Mouse (Mus musculus) intestine, postnatal 0 days (tissue): Measurements from ENCODE around the gene Hoxa11. TPM values are rescaled to one million over a fixed set of nuclear protein-coding genes. Genes with fewer than 3 reads are reported as not detected.

Experiments used
- ATAC-seq: fragments of 200-750 bp; cut with Nextera tagmentation; 2 replicates; pipeline ENCODE4 v1.8.0; 2017; ENCODE audit warnings: mild to moderate bottlenecking, moderate TSS enrichment, moderate library complexity
- H3K27ac ChIP-seq: fragments of 300-500 bp; sonication (generic); 2 replicates; pipeline ENCODE4 v1.5.1; 2014; ENCODE audit warnings: mild to moderate bottlenecking, low read depth, low read length, moderate library complexity
- H3K27me3 ChIP-seq: fragments of 300-500 bp; sonication (generic); replicated peaks from 2 replicates; pipeline ENCODE4 v1.6.1; 2014; ENCODE audit warnings: low read length, mixed read lengths; ENCODE audit not compliant: control insufficient read depth, insufficient read depth
- H3K36me3 ChIP-seq: fragments of 300-500 bp; sonication (generic); 2 replicates; pipeline ENCODE4 v1.6.1; 2014; ENCODE audit warnings: mild to moderate bottlenecking, moderate library complexity; ENCODE audit not compliant: control insufficient read depth, insufficient read depth
- H3K4me1 ChIP-seq: fragments of 300-500 bp; sonication (generic); replicated peaks from 2 replicates; pipeline ENCODE4 v1.6.1; 2014; ENCODE audit warnings: antibody characterized with exemption, low read length, mixed read lengths; ENCODE audit not compliant: control insufficient read depth, insufficient read depth
- H3K4me2 ChIP-seq: fragments of 300-500 bp; sonication (generic); replicated peaks from 2 replicates; pipeline ENCODE4 v1.6.1; 2014; ENCODE audit warnings: low read depth, mild to moderate bottlenecking, moderate library complexity
- H3K4me3 ChIP-seq: fragments of 300-500 bp; sonication (generic); 2 replicates; pipeline ENCODE4 v1.5.1; 2014; ENCODE audit warnings: low read depth, low read length
- H3K9ac ChIP-seq: fragments of 300-500 bp; sonication (generic); 2 replicates; pipeline ENCODE4 v1.6.1; 2014; ENCODE audit warnings: mild to moderate bottlenecking, low read depth, low read length
- H3K9me3 ChIP-seq: fragments of 300-500 bp; sonication (generic); 2 replicates; pipeline ENCODE4 v1.6.1; 2016; ENCODE audit warnings: mixed run types; ENCODE audit not compliant: control insufficient read depth
- CTCF ChIP-seq: sonication (generic); IDR thresholded peaks from 2 replicates; pipeline ENCODE4 v1.5.1; 2016; ENCODE audit warnings: low read depth, mild to moderate bottlenecking, control low read depth, antibody characterized with exemption, moderate library complexity
- WGBS: fragments of 180-500 bp; shearing (Covaris S2); extraction: QIAGEN DNeasy Blood & Tissue Kit; methylation state at CpG from one replicate; pipeline ENCODE4 v1.1.7; 2014; 5-methylcytosine and 5-hydroxymethylcytosine counted together
- polyA plus RNA-seq: library from polyadenylated mRNA; unstranded; fragments of >200 nt; fragmentation: Nextera tagmentation; extraction: Ambion mirVana; gene quantifications from 2 replicates; pipeline ENCODE4 v1.2.1, GENCODE M21; 2015

The Hoxa11 gene
- polyA plus RNA-seq, 1 experiment from 2014 or later = 1.1 TPM

DNA sequence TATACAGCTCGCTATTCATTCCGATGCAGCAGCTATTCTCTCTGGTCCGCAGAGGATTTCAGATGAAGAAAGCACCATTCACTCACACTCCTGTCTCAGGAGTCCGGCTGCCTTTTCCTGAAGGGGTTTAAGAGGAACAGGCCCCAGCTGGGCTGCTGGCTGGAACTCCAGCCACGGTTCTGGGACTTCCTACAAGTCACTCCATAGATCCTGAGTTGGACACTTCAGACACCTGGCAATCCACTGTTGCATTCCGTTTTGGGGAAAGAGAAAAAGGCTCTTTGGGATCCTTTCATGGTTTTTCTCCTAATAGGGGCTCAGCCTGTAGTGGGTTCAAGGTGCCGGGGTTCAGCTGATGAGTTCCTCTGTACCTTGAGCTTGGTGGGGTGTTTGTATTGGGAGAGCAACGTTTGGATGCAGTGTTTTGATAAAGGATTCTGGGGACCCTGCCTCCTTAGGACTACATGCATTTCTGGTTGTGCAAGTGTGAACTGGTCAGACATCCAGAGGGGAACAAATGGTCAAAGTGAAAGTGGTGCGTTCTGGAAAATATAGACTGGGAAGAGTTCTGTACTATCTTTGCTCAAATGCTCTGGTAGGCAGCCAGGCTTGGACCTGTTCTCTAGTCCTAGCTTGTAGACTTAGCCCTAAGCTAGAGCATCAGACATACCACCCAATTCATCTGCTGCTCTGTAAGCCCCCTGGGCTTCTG is 16.3 kb upstream of the Hoxa11 start:
- Histone ChIP-seq H3K27ac (no peak overlapping the region), H3K9me3 (no peaks in the 10 kb centered on the region), H3K4me1 (no peaks in the 10 kb centered on the region), H3K27me3 (peaks cover 87% of the 10 kb centered on the region), H3K36me3 (no peaks in the 10 kb centered on the region), H3K4me3 (peak overlapping the region; percentile 2; the same call in 1 of the 2 replicates), H3K4me2 (no peak overlapping the region), H3K9ac (no peak overlapping the region)
- TF ChIP-seq CTCF = no peak
- no peak for ATAC-seq
- WGBS = 5% methylated on average over 9 of the region's 9 CpGs

DNA sequence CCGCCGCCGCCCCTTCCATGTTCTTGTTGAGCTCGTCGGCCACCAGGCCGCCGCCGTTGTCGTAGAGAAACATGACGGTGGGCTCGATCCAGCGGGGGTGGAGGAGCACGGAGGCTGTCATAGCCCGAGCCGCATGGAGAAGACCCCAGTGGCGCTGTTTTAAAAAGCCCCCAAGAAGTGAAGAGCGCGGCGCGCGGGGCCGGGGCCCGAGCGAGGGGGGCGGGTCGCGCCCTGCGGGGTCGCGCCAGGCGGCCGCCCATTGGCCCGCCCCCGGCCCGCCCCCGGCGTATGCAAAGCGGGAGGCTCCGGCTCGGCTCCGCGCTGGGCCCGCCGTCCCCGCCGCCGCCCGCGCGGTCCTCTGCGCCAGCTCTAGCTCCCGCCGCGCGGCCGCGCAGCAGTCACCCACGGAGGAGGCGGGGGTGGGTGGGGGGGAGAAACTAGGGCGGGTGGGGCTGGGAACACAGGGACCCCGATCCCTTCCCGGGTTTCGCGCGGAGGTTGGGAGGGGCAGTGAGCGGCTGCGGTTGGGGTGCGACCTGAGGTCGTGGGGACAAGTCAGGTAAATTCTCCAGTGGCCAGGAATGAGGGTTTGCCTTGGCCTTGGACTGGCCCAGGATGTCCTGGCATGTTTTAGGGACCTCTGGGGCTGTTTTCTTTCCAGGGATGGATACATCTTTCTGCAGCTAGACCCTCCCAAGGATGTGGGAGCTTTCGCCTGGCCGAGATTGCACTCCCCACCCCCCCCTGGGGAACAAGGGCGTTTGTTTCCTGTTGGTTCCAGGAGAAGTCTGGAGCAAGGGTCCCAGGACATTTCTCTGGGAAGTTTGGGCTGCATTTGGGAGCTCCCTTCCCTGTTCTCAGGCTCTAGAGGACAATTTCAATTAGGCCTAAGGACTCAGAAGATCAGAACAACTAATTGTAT is 15.3 kb upstream of the Hoxa11 start, which contains the start of gene Hoxa13:
Hoxa13 (minus strand) TSS at position 227 of the 922 bp plus-strand sequence.
- Histone ChIP-seq H3K4me1 (no peaks in the 10 kb centered on the region), H3K9ac (peak within 1 kb of the TSS; percentile 31), H3K4me3 (peak within 1 kb of the TSS; percentile 45), H3K27ac (no peak within 1 kb of the TSS), H3K4me2 (peak within 1 kb of the TSS; percentile 73), H3K36me3 (no peaks in the 10 kb centered on the region), H3K27me3 (peaks cover 86% of the 10 kb centered on the region), H3K9me3 (no peaks in the 10 kb centered on the region)
- no peak for TF ChIP-seq CTCF
- 1% methylated on average over 35 of the region's 72 CpGs for WGBS
- peak; percentile 31; the same call in 1 of the 2 replicates for ATAC-seq

GRCm38 (mm10) chr6:52259811-52260261 is 14.2 kb upstream of the Hoxa11 start:
- peak overlapping the region; percentile 45 for H3K4me3 ChIP-seq
- no peaks in the 10 kb centered on the region for H3K36me3 ChIP-seq
- no peak overlapping the region for H3K27ac ChIP-seq
- H3K4me1 ChIP-seq = no peaks in the 10 kb centered on the region
- peaks cover 86% of the 10 kb centered on the region for H3K27me3 ChIP-seq
- ATAC-seq = no peak
- H3K9me3 ChIP-seq = no peaks in the 10 kb centered on the region
- WGBS = under 1% methylated on average over 33 of the region's 39 CpGs
- TF ChIP-seq CTCF = no peak
- H3K9ac ChIP-seq = peak overlapping the region; percentile 31; the same call in 1 of the 2 replicates
- H3K4me2 ChIP-seq = peak overlapping the region; percentile 73

DNA sequence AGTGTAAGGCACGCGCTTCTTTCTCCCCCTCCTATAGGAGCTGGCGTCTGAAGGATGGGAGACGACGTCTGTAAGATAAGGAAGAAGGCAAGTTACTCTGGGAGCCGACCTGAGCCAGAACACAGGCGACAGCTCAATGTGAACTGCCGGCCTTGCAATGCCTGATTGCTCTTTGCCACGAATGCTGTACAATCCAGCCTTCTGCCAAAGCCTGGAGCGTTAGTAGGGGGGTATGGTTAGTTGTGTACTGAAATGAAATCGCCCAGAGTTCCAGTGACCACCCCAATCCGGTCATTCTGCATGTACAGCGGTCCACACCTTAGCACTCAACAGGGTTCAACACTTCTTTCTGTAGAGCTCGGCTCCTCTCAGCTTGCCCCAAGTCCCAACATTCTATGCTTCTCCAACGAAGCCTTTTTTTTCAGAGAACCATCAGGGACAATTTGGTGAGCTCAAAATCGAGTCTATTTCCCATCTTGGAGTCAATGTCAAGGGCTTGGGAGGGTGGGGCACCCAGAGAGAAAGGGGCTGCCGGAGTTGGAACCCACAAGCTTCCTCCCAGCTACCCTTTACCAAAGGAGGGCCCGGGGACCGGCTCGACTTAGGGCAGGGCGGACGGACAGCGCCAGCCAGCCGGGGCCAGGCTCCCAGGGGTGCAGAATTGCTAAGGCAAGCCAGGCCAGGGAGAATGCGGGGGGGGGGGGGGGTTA is 13.6 kb upstream of the Hoxa11 start:
- no peaks in the 10 kb centered on the region for H3K4me1 ChIP-seq
- peak overlapping the region; percentile 31; the same call in 1 of the 2 replicates for H3K9ac ChIP-seq
- no peaks in the 10 kb centered on the region for H3K9me3 ChIP-seq
- no peak overlapping the region for H3K27ac ChIP-seq
- no peak for ATAC-seq
- H3K4me2 ChIP-seq = no peak overlapping the region
- TF ChIP-seq CTCF = no peak
- peak overlapping the region; percentile 45 for H3K4me3 ChIP-seq
- peaks cover 85% of the 10 kb centered on the region for H3K27me3 ChIP-seq
- 2% methylated on average over 24 of the region's 25 CpGs for WGBS
- H3K36me3 ChIP-seq = no peaks in the 10 kb centered on the region

- Histone ChIP-seq H3K9ac (no peak overlapping the region), H3K4me1 (no peaks in the 10 kb centered on the region), H3K4me3 (no peak overlapping the region), H3K27me3 (peaks cover 86% of the 10 kb centered on the region), H3K36me3 (no peaks in the 10 kb centered on the region), H3K4me2 (no peak overlapping the region), H3K9me3 (no peaks in the 10 kb centered on the region), H3K27ac (no peak overlapping the region)
- TF ChIP-seq CTCF = peak; percentile 87
- ATAC-seq = no peak
- 4% methylated on average over 6 of the region's 6 CpGs for WGBS
Measured at GRCm38 (mm10) chr6:52256956-52257355, 11.3 kb upstream of the Hoxa11 start.
